Mouse (Mus musculus): ENCODE results near the gene Tbcc.

Gene Tbcc

GRCm38 (mm10) chr17:46870204-46870798 is 20.2 kb upstream of the Tbcc start:
- DNase-seq (ENCODE audit: low spot score) = no peak

DNA sequence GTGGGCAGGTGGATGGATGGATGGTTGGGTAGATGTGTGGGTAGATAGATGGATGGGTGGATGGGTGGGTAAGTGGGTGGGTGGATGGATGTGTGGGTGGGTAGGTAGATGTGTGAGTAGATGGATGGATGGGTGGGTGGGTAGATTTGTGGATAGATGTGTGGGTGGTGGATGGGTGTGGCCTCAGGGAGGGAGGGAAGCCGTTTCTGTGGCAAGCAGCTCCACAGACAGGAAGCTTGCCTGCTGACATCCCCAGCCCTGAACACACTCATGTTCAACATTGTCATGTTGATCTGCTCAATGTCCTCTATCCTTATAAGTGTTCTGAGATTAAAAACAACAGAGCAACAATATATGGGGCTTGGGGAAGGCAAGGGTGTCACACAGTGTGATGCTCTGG is 19.6 kb upstream of the Tbcc start:
- no peak for DNase-seq (ENCODE audit: low spot score)

DNA sequence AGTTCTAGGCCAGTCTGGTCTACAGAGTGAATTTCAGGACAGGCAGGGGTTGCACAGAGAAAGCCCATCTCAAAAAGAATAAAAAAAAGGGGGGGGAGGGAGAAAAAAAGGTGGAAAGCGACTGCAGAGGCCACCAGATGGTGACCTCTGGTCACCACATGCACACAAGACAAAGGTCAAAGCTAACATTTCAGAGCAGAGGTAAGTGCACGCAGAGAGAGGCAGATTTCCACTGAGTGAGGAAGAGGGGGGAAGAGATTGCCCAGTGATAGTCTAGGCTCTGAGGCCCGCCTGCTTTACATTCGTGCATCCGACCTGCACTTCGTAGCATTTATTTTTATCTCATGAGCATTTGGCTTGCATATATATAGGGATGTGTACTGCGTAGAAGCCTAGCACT is 17.7 kb upstream of the Tbcc start:
- DNase-seq (ENCODE audit: low spot score) = no peak

GRCm38 (mm10) chr17:46874133-46874532 is 16.4 kb upstream of the Tbcc start:
- no peak for DNase-seq (ENCODE audit: low spot score)

- no peak for DNase-seq (ENCODE audit: low spot score)
Measured at GRCm38 (mm10) chr17:46875626-46876025, 14.9 kb upstream of the Tbcc start.

- DNase-seq (ENCODE audit: low spot score) = no peak
Measured at GRCm38 (mm10) chr17:46876371-46876950, 14.0 kb upstream of the Tbcc start.

DNA sequence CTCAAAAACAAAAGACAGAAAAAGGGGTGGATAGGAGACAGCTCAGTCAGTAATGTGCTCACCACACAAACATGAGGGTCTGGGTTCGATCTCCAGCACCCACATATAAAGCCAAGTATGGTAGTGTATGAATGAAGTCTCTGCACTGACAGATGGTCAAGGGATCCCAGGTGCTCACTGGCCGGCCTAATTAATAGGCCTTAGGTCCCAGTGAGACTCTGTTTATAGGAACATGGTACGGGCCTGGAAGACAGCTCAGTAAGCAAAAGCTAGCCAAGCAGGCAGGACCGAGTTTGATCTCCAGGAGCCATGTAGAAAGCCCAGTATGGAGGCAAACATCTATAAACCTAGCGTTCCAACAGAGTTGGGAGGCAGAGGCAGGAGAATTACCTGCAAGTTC is 13.4 kb upstream of the Tbcc start:
- DNase-seq (ENCODE audit: low spot score) = no peak

- DNase-seq (ENCODE audit: low spot score) = no peak
Measured at GRCm38 (mm10) chr17:46879841-46880311, 10.6 kb upstream of the Tbcc start.

DNA sequence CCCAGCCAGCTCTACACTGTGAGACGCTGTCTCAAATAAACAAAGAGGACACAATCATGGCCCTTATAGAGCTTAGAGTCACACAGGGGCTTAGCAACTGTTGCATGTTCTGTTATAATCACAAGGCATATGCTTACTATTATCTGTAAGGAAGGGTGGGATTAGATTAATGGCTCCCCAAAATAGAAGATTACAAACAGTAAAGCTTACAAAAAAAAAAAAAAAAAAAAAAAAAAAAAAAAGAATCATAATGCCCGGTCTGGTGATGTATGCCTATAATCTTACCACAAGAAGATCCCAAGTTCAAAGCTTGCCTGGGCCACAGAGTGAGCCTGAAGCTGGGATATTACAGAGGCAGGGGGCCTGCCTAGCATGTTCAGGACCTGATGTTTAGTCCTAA is 10.2 kb upstream of the Tbcc start:
- DNase-seq (ENCODE audit: low spot score) = no peak

GRCm38 (mm10) chr17:46881728-46882127 is 8.8 kb upstream of the Tbcc start:
- no peak for DNase-seq (ENCODE audit: low spot score)

DNA sequence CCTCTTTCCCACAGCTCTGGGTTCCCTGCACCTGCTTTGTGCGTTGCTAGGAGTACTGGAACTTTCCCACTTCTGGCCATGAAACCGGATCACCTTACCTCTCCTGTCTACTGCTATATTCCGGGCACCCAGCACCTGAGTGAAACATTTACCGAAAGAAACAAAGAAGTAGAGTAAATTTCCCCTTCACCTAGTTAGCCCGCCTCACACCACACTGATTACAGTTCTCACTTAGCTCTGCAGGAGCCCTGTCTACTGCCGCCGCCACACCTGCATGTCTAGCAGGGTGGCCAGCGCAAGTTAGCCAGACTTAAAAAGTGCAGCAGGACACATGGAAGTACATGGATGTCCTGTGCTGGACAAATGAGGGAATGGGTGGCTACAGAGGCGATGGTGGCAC is 7.4 kb upstream of the Tbcc start:
- DNase-seq (ENCODE audit: low spot score) = no peak

DNA sequence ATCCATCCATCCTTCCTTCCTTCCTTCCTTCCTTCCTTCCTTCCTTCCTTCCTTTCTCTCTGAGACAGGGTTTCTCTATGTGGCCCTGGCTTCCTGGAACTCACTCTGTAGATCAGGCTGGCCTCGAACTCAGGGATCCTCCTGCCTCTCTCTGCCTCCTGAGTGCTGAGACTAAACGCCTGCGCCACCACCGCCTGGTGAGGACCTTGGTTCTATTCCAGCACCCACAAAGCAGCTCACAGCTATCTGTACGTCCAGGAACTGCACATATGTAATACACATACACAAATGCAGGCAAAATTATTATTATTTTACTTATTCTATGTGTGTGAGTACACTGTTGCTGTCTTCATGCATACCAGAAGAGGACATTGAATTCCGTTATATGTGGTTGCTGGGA is 5.7 kb upstream of the Tbcc start:
- no peak for DNase-seq (ENCODE audit: low spot score)

DNA sequence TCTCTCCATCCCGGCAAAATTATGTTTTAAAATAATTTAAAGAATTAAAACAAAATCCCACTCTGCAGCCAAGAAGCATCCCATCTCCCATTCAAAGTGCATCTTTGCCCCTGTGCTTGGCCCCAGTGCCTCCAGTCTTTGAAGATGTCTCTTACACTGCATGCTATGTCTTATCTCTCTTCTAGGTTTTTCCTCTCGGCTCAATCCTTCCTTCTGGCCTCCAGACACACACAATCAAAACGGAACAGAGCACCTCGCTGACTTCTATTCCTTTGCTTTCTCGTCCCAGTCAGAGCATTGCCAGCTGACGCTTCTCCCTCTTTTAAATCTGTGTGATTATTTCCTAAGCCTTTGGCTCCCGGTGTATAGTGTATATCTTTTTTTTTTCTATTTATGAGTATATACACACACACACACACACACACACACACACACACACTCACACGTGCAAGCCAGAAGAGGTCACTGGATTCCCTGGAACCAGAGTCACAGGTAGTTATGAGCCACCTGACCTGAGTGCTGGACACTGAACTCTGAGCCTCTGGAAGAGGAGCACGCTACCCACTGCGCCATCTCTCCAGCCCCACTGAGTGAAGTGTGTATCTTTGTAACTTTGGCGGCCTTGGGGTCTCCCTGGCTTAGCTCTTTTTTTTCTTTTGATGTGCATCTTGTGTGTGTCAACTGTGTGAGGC is 5.1 kb upstream of the Tbcc start:
- no peak for DNase-seq (ENCODE audit: low spot score)

GRCm38 (mm10) chr17:46885910-46886643 is 4.4 kb upstream of the Tbcc start:
- DNase-seq (ENCODE audit: low spot score) = no peak

DNA sequence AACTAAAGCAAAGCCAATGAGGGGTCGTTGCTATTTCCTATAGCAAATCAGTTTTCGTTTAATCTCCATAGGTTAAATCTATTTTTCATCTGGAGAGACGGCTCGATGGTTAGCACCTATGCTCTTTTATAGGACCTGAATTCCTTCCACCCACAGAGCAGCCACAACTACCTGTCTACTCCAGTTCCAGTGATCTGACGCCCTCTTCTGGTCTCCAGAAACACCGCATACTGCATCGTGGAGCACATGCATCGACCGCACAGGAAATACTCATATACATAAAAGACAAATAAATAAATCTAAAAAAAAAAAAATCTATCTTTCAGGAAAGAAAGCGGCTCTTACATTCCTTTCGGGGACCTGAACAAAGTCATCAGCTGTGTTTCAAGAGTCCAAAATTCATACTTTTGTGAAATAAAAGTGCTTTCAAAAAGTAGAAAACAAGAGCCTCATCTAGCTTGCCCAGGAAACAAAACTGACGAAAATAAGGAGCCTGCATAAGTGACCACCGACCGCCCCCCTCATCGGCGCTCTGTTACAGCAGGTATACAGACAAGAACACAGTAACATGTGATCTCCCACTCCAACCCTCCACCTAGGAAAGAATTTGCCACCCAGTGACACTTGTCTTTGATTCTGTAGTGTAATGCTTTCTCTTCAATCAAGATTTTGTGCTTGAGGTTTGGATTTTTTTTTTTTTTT is 1.8 kb upstream of the Tbcc start:
- DNase-seq (ENCODE audit: low spot score) = no peak

GRCm38 (mm10) chr17:46889450-46890084 is 917 bp upstream of the Tbcc start:
- peak; percentile 36 for DNase-seq (ENCODE audit: low spot score)

GRCm38 (mm10) chr17:46890843-46891594 is 535 bp downstream of the Tbcc start:
- no peak for DNase-seq (ENCODE audit: low spot score)

DNA sequence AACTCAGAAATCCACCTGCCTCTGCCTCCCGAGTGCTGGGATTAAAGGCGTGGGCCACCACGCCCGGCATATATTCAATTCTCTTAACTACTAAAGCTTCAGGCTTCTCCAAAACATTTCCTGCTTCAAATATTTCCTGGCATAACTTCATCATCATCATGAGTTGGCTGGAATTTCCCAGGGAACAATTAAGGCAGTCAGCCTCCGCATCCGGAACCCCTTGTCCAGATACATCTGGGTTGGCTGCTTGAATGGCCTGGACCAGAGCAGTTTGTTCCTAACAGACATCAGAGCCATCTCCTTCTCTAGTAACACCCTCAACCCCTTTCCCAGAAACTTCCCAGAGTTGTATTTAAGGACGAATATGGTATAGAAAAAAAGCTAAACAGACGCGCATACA is 4.9 kb downstream of the Tbcc start:
- DNase-seq (ENCODE audit: low spot score) = no peak

- DNase-seq (ENCODE audit: low spot score) = no peak
Measured at GRCm38 (mm10) chr17:46897221-46897950, 6.9 kb downstream of the Tbcc start.

- DNase-seq (ENCODE audit: low spot score) = no peak
Measured at GRCm38 (mm10) chr17:46900941-46901340, 10.5 kb downstream of the Tbcc start.
